Mouse (Mus musculus): ENCODE data around the gene Ccdc92. TPM values are rescaled to one million over a fixed set of nuclear protein-coding genes. Genes with fewer than 3 reads are reported as not detected.

The Ccdc92 gene
- polyA plus RNA-seq, 1 experiment from 2014 or later, result 6.6 TPM

- Histone ChIP-seq H3K4me2 (ENCODE audit: low read length) (no peak overlapping the region), H3K9me3 (replicated peaks; ENCODE audit: low read length) (no peaks in the 10 kb centered on the region), H3K9ac (ENCODE audit: low read depth, low read length) (no peak overlapping the region), H3K4me1 (replicated peaks; ENCODE audit: insufficient read depth, low read length) (no peaks in the 10 kb centered on the region), H3K36me3 (ENCODE audit: insufficient read depth, low read length) (no peaks in the 10 kb centered on the region), H3K27me3 (ENCODE audit: insufficient read depth, low read length) (no peaks in the 10 kb centered on the region), H3K4me3 (replicated peaks; ENCODE audit: low read depth, low read length) (no peak overlapping the region), H3K27ac (no peak overlapping the region)
- DNase-seq (ENCODE audit: low spot score), result no peak
- no peak for ATAC-seq (replicated peaks; ENCODE audit: low FRiP score, low read depth)
- TF ChIP-seq CTCF (IDR thresholded peaks at IDR 0.05; ENCODE audit: low read depth), result no peak
- WGBS, result 61% methylated on average over 4 of the region's 4 CpGs
These were observed 10.7 kb downstream of the Ccdc92 start for GRCm38 (mm10) chr5:124851572-124851971.

GRCm38 (mm10) chr5:124848994-124849393 is 13.2 kb downstream of the Ccdc92 start:
- 80% methylated on average over 3 of the region's 3 CpGs for WGBS
- Histone ChIP-seq H3K4me1 (replicated peaks; ENCODE audit: insufficient read depth, low read length) (no peaks in the 10 kb centered on the region), H3K4me2 (ENCODE audit: low read length) (no peak overlapping the region), H3K27ac (no peak overlapping the region), H3K27me3 (ENCODE audit: insufficient read depth, low read length) (no peaks in the 10 kb centered on the region), H3K9me3 (replicated peaks; ENCODE audit: low read length) (no peaks in the 10 kb centered on the region), H3K36me3 (ENCODE audit: insufficient read depth, low read length) (no peaks in the 10 kb centered on the region), H3K9ac (ENCODE audit: low read depth, low read length) (no peak overlapping the region), H3K4me3 (replicated peaks; ENCODE audit: low read depth, low read length) (no peak overlapping the region)
- ATAC-seq (replicated peaks; ENCODE audit: low FRiP score, low read depth) (no peak), DNase-seq (ENCODE audit: low spot score) (no peak)
- no peak for TF ChIP-seq CTCF (IDR thresholded peaks at IDR 0.05; ENCODE audit: low read depth)

GRCm38 (mm10) chr5:124847014-124847413 is 15.2 kb downstream of the Ccdc92 start:
- no peak overlapping the region for H3K27ac ChIP-seq
- no peak overlapping the region for H3K4me2 ChIP-seq (ENCODE audit: low read length)
- no peaks in the 10 kb centered on the region for H3K4me1 ChIP-seq (replicated peaks; ENCODE audit: insufficient read depth, low read length)
- DNase-seq (ENCODE audit: low spot score) (no peak), ATAC-seq (replicated peaks; ENCODE audit: low FRiP score, low read depth) (no peak)
- H3K9me3 ChIP-seq (replicated peaks; ENCODE audit: low read length), result no peaks in the 10 kb centered on the region
- 58% methylated on average over 1 of the region's 1 CpGs for WGBS
- no peaks in the 10 kb centered on the region for H3K27me3 ChIP-seq (ENCODE audit: insufficient read depth, low read length)
- no peak overlapping the region for H3K9ac ChIP-seq (ENCODE audit: low read depth, low read length)
- TF ChIP-seq CTCF (IDR thresholded peaks at IDR 0.05; ENCODE audit: low read depth), result no peak
- H3K36me3 ChIP-seq (ENCODE audit: insufficient read depth, low read length), result no peaks in the 10 kb centered on the region
- H3K4me3 ChIP-seq (replicated peaks; ENCODE audit: low read depth, low read length), result no peak overlapping the region

DNA sequence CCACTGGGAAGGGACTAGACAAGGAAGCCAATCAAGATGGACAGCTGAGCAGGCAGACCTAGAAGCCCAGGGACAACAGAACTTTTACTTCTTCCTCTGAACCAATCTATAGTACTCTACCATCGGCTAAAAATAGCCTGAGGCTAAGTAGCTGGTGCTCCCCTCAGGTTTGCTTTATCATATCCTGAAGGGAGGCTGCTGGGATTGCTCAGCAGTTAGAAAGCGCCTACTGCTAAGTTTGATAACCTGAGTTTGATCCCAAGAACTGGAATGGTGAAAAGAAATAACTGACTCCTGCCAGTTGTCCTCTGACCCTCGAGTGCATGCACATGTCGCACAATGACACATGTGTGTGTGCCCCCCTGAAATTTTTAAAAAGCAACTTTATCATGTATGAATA is 17.3 kb downstream of the Ccdc92 start:
- DNase-seq (ENCODE audit: low spot score) (no peak), ATAC-seq (replicated peaks; ENCODE audit: low FRiP score, low read depth) (no peak)
- H3K4me2 ChIP-seq (ENCODE audit: low read length), result no peak overlapping the region
- no peaks in the 10 kb centered on the region for H3K36me3 ChIP-seq (ENCODE audit: insufficient read depth, low read length)
- H3K27ac ChIP-seq, result no peak overlapping the region
- no peak overlapping the region for H3K4me3 ChIP-seq (replicated peaks; ENCODE audit: low read depth, low read length)
- TF ChIP-seq CTCF (IDR thresholded peaks at IDR 0.05; ENCODE audit: low read depth), result no peak
- H3K9me3 ChIP-seq (replicated peaks; ENCODE audit: low read length), result no peaks in the 10 kb centered on the region
- WGBS, result 66% methylated on average over 4 of the region's 4 CpGs
- no peaks in the 10 kb centered on the region for H3K4me1 ChIP-seq (replicated peaks; ENCODE audit: insufficient read depth, low read length)
- no peaks in the 10 kb centered on the region for H3K27me3 ChIP-seq (ENCODE audit: insufficient read depth, low read length)
- no peak overlapping the region for H3K9ac ChIP-seq (ENCODE audit: low read depth, low read length)

GRCm38 (mm10) chr5:124843386-124843785 is 18.8 kb downstream of the Ccdc92 start:
- Histone ChIP-seq H3K4me1 (replicated peaks; ENCODE audit: insufficient read depth, low read length) (no peaks in the 10 kb centered on the region), H3K4me3 (replicated peaks; ENCODE audit: low read depth, low read length) (no peak overlapping the region), H3K9ac (ENCODE audit: low read depth, low read length) (no peak overlapping the region), H3K27ac (no peak overlapping the region), H3K4me2 (ENCODE audit: low read length) (no peak overlapping the region), H3K9me3 (replicated peaks; ENCODE audit: low read length) (no peaks in the 10 kb centered on the region), H3K27me3 (ENCODE audit: insufficient read depth, low read length) (no peaks in the 10 kb centered on the region), H3K36me3 (ENCODE audit: insufficient read depth, low read length) (no peaks in the 10 kb centered on the region)
- ATAC-seq (replicated peaks; ENCODE audit: low FRiP score, low read depth) (no peak), DNase-seq (ENCODE audit: low spot score) (no peak)
- no peak for TF ChIP-seq CTCF (IDR thresholded peaks at IDR 0.05; ENCODE audit: low read depth)
- WGBS, result 79% methylated on average over 8 of the region's 8 CpGs

DNA sequence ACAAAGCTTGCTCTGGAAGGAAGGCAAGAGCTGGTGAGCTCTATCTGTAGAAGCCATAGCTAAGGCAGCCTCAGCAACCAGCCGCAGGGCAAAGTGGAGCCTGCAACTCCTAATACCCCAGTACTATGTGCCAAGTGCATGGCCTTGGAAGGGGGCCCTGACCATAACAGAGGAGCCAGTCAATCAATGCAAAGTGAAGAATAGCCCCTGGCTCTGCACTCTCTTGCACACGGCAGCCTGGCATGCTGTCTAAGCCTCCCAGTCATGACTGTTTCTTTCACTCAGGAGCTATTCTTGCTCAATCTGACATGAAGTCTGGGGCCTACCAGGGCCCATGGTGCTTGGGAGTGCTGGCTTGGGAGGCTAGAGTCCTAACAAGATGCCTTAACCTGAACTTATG is 21.6 kb downstream of the Ccdc92 start:
- TF ChIP-seq CTCF (IDR thresholded peaks at IDR 0.05; ENCODE audit: low read depth), result no peak
- Histone ChIP-seq H3K27me3 (ENCODE audit: insufficient read depth, low read length) (no peaks in the 10 kb centered on the region), H3K4me1 (replicated peaks; ENCODE audit: insufficient read depth, low read length) (no peaks in the 10 kb centered on the region), H3K4me3 (replicated peaks; ENCODE audit: low read depth, low read length) (no peak overlapping the region), H3K4me2 (ENCODE audit: low read length) (no peak overlapping the region), H3K27ac (no peak overlapping the region), H3K9ac (ENCODE audit: low read depth, low read length) (no peak overlapping the region), H3K36me3 (ENCODE audit: insufficient read depth, low read length) (no peaks in the 10 kb centered on the region), H3K9me3 (replicated peaks; ENCODE audit: low read length) (no peaks in the 10 kb centered on the region)
- WGBS, result 85% methylated on average over 2 of the region's 2 CpGs
- DNase-seq (ENCODE audit: low spot score) (no peak), ATAC-seq (replicated peaks; ENCODE audit: low FRiP score, low read depth) (no peak)

- TF ChIP-seq CTCF (IDR thresholded peaks at IDR 0.05; ENCODE audit: low read depth), result no peak
- Histone ChIP-seq H3K27ac (no peak overlapping the region), H3K36me3 (ENCODE audit: insufficient read depth, low read length) (no peaks in the 10 kb centered on the region), H3K9ac (ENCODE audit: low read depth, low read length) (no peak overlapping the region), H3K9me3 (replicated peaks; ENCODE audit: low read length) (no peaks in the 10 kb centered on the region), H3K4me2 (ENCODE audit: low read length) (no peak overlapping the region), H3K27me3 (ENCODE audit: insufficient read depth, low read length) (no peaks in the 10 kb centered on the region), H3K4me3 (replicated peaks; ENCODE audit: low read depth, low read length) (no peak overlapping the region), H3K4me1 (replicated peaks; ENCODE audit: insufficient read depth, low read length) (no peaks in the 10 kb centered on the region)
- WGBS, result 84% methylated on average over 7 of the region's 7 CpGs
- DNase-seq (ENCODE audit: low spot score) (no peak), ATAC-seq (replicated peaks; ENCODE audit: low FRiP score, low read depth) (no peak)
These were observed 22.0 kb downstream of the Ccdc92 start for GRCm38 (mm10) chr5:124840202-124840601.
